Mouse (Mus musculus) layer of hippocampus, adult 2 months (tissue): ENCODE results near the gene Prox2. TPM values are rescaled to one million over a fixed set of nuclear protein-coding genes. Genes with fewer than 3 reads are reported as not detected.

Experiments used
- DNase-seq, 2 experiments: peaks; one replicate each; pipeline ENCODE4 v3.0.0; 2022; ENCODE audit warnings: low spot score in 2 of 2
- H3K27ac ChIP-seq: fragments of 200-600 bp; 2 replicates; pipeline ENCODE4 v1.8.1; 2022
- H3K4me3 ChIP-seq: fragments of 200-600 bp; 2 replicates; pipeline ENCODE4 v1.8.1; 2022; ENCODE audit warnings: mild to moderate bottlenecking
- CTCF ChIP-seq: fragments of 200-600 bp; conservative IDR thresholded peaks from 2 replicates; pipeline ENCODE4 v1.8.1; 2022; ENCODE audit warnings: antibody characterized with exemption, mild to moderate bottlenecking, moderate library complexity
- total RNA-seq, 2 experiments: library from RNA; stranded (reverse); gene quantifications; 2 replicates each; pipeline ENCODE4 v1.2.3; 2021

The Prox2 gene
- total RNA-seq, 2 experiments from 2014 or later: 2.0 to 2.2 TPM

DNA sequence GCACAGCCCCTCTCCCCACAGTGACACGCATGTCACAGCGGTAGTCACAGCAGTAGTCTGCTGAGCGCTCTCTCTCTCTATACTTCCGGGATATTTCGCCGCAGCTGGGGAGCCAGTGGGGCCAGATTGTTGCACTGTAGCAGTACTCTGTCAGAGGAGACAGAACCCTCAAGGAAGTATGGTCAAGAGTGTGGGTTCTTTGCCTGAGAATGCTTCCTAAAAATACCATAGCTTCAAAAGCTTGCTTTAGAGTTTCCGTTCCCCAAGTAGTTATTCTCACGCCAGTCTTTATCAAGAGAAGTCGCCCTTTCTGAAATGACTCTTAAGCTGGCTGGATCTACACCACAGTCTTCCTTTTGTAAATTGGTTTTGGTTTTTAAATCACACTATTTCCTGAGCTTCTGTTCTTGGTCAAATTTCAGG, 12.6 kb upstream of the Prox2 start:
- H3K4me3 ChIP-seq: no peak overlapping the region
- DNase-seq: no peak
- no peak for TF ChIP-seq CTCF
- peak overlapping the region; percentile 18; the same call in 1 of the 2 replicates for H3K27ac ChIP-seq

GRCm38 (mm10) chr12:85121806-85122459, 11.4 kb upstream of the Prox2 start:
- DNase-seq: no peak
- Histone ChIP-seq H3K4me3 (no peak overlapping the region), H3K27ac (no peak overlapping the region)
- TF ChIP-seq CTCF: no peak

- no peak for TF ChIP-seq CTCF
- DNase-seq: no peak
- H3K27ac ChIP-seq: no peak overlapping the region
- H3K4me3 ChIP-seq: no peak overlapping the region
Measured at GRCm38 (mm10) chr12:85115678-85116077, 5.1 kb upstream of the Prox2 start.

DNA sequence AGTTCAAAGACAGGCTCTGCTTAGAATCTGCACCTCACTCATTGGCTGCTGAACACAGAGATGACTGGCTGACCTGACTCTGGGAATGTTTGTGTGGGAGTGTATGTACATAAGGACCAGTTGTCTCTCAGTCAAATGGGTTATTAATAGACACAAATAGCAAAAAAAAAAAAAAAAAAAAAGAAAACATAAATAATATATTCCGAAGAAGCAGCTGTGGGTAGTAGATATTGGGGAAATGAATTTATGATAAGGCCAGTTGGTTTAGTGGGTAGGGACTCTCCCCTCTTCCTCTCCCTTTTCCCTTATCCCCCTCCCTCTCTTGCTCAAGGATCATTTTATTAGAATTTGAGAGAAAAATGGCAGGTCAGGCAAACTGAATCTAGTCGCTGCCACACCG, 3.4 kb upstream of the Prox2 start:
- no peak overlapping the region; the same call in 1 of the 2 replicates for H3K27ac ChIP-seq
- H3K4me3 ChIP-seq: no peak overlapping the region
- DNase-seq: no peak
- TF ChIP-seq CTCF: no peak

- DNase-seq: no peak
- TF ChIP-seq CTCF: no peak
- Histone ChIP-seq H3K27ac (peak overlapping the region; percentile 41; the same call in 1 of the 2 replicates), H3K4me3 (no peak overlapping the region)
Measured at GRCm38 (mm10) chr12:85113337-85113736, 2.8 kb upstream of the Prox2 start.

DNA sequence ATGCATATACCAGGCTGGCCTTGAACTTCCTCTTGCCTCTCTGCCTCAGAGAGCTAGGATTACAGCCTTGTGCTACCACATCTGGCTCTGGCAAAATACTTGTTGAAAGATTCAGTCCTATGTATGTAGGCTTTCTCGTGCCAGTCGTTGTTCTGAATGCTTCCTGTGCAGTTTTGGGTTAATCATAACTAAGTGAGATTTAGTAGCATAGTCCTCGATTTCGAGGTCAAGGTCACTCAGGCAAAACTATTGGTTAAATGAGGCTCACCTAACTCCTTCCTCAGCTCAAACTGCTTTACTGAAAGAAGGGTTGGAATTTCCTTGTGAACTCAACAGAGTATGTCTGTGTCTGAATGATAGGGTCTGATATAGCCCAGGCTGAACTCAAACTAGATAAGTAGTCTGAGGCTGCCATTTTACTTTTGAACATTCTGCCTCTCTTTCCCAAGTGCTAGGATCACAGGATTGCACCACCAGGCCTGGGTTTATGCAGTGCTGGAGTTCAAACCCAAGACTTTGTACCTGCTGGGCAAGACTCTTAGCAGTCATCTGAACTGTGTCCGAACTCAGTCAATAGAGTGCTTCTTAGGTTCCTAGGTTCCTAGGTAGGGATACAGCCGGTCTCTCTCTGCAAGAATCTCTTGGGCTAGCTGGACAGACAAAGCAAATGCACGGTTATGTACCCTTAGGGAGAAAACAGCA, 2.1 kb upstream of the Prox2 start:
- no peak overlapping the region; the same call in 1 of the 2 replicates for H3K4me3 ChIP-seq
- peak overlapping the region; percentile 41; the same call in 1 of the 2 replicates for H3K27ac ChIP-seq
- TF ChIP-seq CTCF: no peak
- no peak for DNase-seq

GRCm38 (mm10) chr12:85110011-85110697, 405 bp downstream of the Prox2 start:
- no peak for DNase-seq
- TF ChIP-seq CTCF: no peak

DNA sequence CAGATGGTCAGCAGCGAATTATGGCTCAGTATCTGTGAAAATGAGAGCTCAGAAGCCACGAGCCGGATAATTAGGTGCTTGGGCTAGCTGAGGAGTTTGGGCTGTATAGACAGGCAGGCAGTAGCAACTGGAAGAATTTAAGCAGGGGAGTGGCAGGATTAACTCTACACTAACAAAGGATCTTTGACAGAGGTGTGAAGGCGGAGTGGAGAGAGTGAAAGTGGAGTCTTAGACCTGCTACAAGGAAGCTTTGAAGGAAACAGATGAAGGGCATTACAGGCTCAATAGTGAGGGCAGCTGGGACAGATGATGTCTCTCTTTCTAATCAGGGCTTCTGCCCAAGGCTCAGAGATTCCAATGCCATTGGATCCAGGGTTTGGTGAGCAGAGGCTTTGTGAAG, 1.1 kb downstream of the Prox2 start:
- Histone ChIP-seq H3K4me3 (peak overlapping the region; percentile 89; the same call in 1 of the 2 replicates), H3K27ac (no peak overlapping the region)
- no peak for DNase-seq
- TF ChIP-seq CTCF: no peak

More at GRCm38 (mm10) chr12:85110011-85110697, 405 bp downstream of the Prox2 start:
- H3K27ac ChIP-seq: peak overlapping the region; percentile 92
- H3K4me3 ChIP-seq: peak overlapping the region; percentile 89

GRCm38 (mm10) chr12:85108643-85109042, 1.9 kb downstream of the Prox2 start:
- H3K4me3 ChIP-seq: no peak overlapping the region
- no peak for TF ChIP-seq CTCF
- DNase-seq: no peak
- no peak overlapping the region for H3K27ac ChIP-seq

DNA sequence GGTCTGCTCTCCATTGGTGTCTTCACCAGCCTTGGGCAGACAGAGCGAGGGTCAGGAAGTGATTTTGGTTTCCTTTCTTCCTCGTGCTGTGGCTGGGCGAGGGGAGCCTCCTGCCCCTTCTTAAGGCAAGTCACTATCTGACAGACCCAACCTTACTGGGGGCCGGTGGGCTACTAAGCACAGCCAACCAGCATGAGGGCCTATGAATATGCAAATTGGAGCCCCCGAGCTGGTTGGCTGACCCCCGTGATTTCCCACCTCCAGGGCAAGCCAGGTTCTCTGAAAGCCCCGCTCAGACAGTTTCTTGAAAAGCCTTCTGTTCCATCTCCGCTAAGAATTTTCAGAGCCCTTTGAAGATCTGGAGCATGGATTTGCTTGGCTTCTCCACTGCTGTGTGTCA, 4.3 kb downstream of the Prox2 start:
- no peak for TF ChIP-seq CTCF
- no peak overlapping the region for H3K4me3 ChIP-seq
- no peak overlapping the region for H3K27ac ChIP-seq
- DNase-seq: no peak

DNA sequence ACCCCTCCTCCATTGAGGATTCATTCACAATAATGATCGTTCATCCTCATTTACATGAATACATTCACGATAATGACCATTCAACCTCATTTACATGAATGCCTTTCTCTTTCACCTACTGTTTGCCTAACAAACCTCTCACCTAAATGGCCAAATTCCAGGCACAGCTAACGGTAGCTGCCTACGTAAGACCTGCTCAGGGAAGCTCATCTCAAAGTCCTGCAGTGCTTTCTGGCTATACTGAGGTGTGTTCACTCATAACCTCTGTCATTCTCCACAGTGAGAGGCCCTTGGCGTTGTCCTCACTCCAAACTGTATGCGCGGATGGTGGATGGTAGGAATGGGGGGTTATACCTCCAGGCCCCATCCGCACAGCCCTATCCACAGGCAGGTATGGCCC, 5.8 kb downstream of the Prox2 start:
- no peak overlapping the region for H3K27ac ChIP-seq
- DNase-seq: no peak
- H3K4me3 ChIP-seq: no peak overlapping the region
- TF ChIP-seq CTCF: no peak

GRCm38 (mm10) chr12:85103096-85103495, 7.5 kb downstream of the Prox2 start:
- Histone ChIP-seq H3K4me3 (no peak overlapping the region), H3K27ac (no peak overlapping the region)
- TF ChIP-seq CTCF: no peak
- no peak for DNase-seq

DNA sequence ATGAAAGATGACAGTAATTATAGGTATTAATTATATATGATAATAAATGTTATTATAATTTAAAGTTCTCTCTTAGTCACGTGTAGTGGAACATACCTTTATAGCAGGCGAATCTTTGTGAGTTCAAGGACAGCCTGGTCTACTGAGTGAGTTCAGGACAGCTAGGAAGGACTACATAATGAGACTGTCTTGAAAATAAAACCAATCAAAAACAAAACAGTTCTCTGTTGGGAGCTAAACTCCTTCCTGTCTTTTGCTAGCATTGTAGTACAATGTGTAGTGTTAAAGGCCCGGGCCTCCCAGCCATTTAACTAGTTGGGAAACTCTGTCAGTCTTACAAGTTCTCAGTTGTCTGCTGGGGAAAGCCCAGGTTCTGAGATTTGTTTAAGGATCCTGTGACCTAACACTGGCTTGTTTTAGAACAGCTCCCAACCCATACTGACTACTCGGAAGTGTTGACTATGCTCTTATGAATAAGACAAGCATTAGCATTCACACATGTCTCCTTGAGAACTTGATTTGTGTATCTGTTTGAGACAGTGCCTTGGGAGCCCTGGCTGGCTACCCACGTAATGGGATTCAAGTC, 8.9 kb downstream of the Prox2 start:
- no peak for DNase-seq
- H3K4me3 ChIP-seq: no peak overlapping the region
- no peak overlapping the region for H3K27ac ChIP-seq
- TF ChIP-seq CTCF: no peak
